Mouse (Mus musculus) kidney, adult 2 months (tissue): Measurements from ENCODE around the gene Lss.

Source experiments
- CTCF ChIP-seq: fragments of 200-500 bp; conservative IDR thresholded peaks from 2 replicates; pipeline ENCODE4 v1.5.1; 2011; ENCODE audit warnings: low read depth, mild to moderate bottlenecking, control low read depth, low read length, moderate library complexity, mixed read lengths; ENCODE audit not compliant: insufficient read depth, insufficient read length
- POLR2A ChIP-seq: fragments of 200-500 bp; IDR thresholded peaks from one replicate; pipeline ENCODE4 v1.6.1; 2011; ENCODE audit warnings: low read depth, low read length, control low read depth

DNA sequence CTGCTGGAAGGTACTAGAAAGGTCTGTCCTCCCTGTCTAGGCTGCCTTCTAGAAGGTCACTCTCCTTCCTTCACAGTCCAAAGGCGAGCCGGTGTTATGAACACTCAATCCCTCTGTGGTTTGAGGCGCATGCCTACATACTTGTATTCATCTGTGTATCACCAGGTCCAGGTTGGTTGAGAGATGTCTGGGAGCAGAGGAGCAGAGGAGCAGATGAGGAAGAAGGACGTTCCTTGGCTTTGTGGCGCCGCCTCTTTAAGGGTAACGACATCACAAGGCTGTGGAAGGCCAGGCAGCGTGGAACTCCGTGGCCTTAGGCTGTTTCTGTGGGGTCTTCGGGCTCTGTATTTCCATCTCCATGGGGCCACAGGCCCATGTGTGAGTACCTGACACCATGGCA lies 30.6 kb downstream of the Lss start, which contains the start of gene Spatc1l:
- no peak for TF ChIP-seq CTCF
- TF ChIP-seq POLR2A, result no peak
